Mouse (Mus musculus): ENCODE results near the gene Slc35d1.

GRCm38 (mm10) chr4:103216046-103216445, 1.1 kb upstream of the Slc35d1 start:
- TF ChIP-seq CTCF (conservative IDR thresholded peaks at IDR 0.05 in 1 of 2, IDR thresholded peaks at IDR 0.05 in 1 of 2; ENCODE audit: low read depth in 2 of 2, low read length in 2 of 2) (no peak), MAFK (IDR thresholded peaks at IDR 0.05; ENCODE audit: insufficient replicate concordance, low read length) (no peak), CHD2 (IDR thresholded peaks at IDR 0.05; ENCODE audit: low read length) (no peak), ZC3H11A (IDR thresholded peaks at IDR 0.05; ENCODE audit: low read depth, low read length) (no peak), POLR2A (IDR thresholded peaks at IDR 0.05; ENCODE audit: low read depth, low read length) (no peak), NELFE (IDR thresholded peaks at IDR 0.05; ENCODE audit: low read depth, low read length) (no peak), USF1 (IDR thresholded peaks at IDR 0.05; ENCODE audit: low read depth, low read length) (no peak), KAT2A (IDR thresholded peaks at IDR 0.05; ENCODE audit: insufficient replicate concordance, low read length) (no peak), RCOR1 (conservative IDR thresholded peaks at IDR 0.05; ENCODE audit: low read depth, low read length) (no peak), MEF2A (IDR thresholded peaks at IDR 0.05; ENCODE audit: borderline replicate concordance, low read depth, low read length) (no peak), MAZ (IDR thresholded peaks at IDR 0.05; ENCODE audit: low read depth, low read length) (no peak)

Data from CH12.LX (cell line).